Mouse (Mus musculus) erythroblast, embryonic 14.5 days (primary cell): Measurements from ENCODE around the gene Oas1h. TPM values are rescaled to one million over a fixed set of nuclear protein-coding genes. Genes with fewer than 3 reads are reported as not detected.
"Not testable (repeated sequence)": the region's sequence is repeated elsewhere in the genome, so short reads cannot be mapped to it uniquely, and the experiment has no call there.

Experiments
- H3K27me3 ChIP-seq: 2 replicates; pipeline ENCODE4 v1.6.1; 2012; ENCODE audit warnings: inconsistent platforms; ENCODE audit not compliant: control insufficient read depth
- H3K36me3 ChIP-seq: 2 replicates; pipeline ENCODE4 v1.6.1; 2012; ENCODE audit warnings: mild to moderate bottlenecking, inconsistent platforms; ENCODE audit not compliant: control insufficient read depth
- H3K4me1 ChIP-seq: 2 replicates; pipeline ENCODE4 v1.6.1; 2012; ENCODE audit warnings: inconsistent platforms; ENCODE audit not compliant: control insufficient read depth
- H3K4me3 ChIP-seq: replicated peaks from 2 replicates; pipeline ENCODE3; 2012; ENCODE audit warnings: moderate library complexity, mild to moderate bottlenecking, inconsistent platforms
- H3K9me3 ChIP-seq: 2 replicates; pipeline ENCODE4 v1.6.1; 2012; ENCODE audit warnings: low read length, inconsistent platforms, mixed read lengths; ENCODE audit not compliant: control insufficient read depth
- GATA1 ChIP-seq: IDR thresholded peaks from 2 replicates; pipeline ENCODE4 v1.6.1; 2012; ENCODE audit warnings: low read length, inconsistent platforms, mixed read lengths
- TAL1 ChIP-seq: IDR thresholded peaks from 3 replicates; pipeline ENCODE4 v1.6.1; 2012; ENCODE audit warnings: low read length, inconsistent platforms, mixed read lengths
- polyA plus RNA-seq: library from polyadenylated mRNA; stranded (reverse); fragments of >175 nt; gene quantifications from 2 replicates; pipeline ENCODE4 v1.2.3, GENCODE M21; 2012

The Oas1h gene
- polyA plus RNA-seq, 1 experiment = not detected

GRCm38 (mm10) chr5:120844713-120845112 lies 16.5 kb upstream of the Oas1h start:
- no peaks in the 10 kb centered on the region for H3K9me3 ChIP-seq
- H3K4me1 ChIP-seq = no peaks in the 10 kb centered on the region

GRCm38 (mm10) chr5:120847067-120847466 lies 14.2 kb upstream of the Oas1h start, which contains the start of gene Oas1f:
Oas1f (plus strand) TSS chr5:120847367.
- no peak for TF ChIP-seq GATA1
- TF ChIP-seq TAL1 = no peak
- no peaks in the 10 kb centered on the region for H3K4me1 ChIP-seq
- H3K36me3 ChIP-seq = no peaks in the 10 kb centered on the region
- no peak within 1 kb of the TSS for H3K4me3 ChIP-seq
- no peaks in the 10 kb centered on the region for H3K27me3 ChIP-seq
- no peaks in the 10 kb centered on the region for H3K9me3 ChIP-seq

More at GRCm38 (mm10) chr5:120844713-120845112, 16.5 kb upstream of the Oas1h start:
- no peak overlapping the region for H3K4me3 ChIP-seq
- H3K27me3 ChIP-seq = no peaks in the 10 kb centered on the region
- TF ChIP-seq TAL1 = no peak
- no peak for TF ChIP-seq GATA1
- H3K36me3 ChIP-seq = no peaks in the 10 kb centered on the region

- H3K36me3 ChIP-seq = no peaks in the 10 kb centered on the region
- H3K27me3 ChIP-seq = no peaks in the 10 kb centered on the region
- H3K9me3 ChIP-seq = no peaks in the 10 kb centered on the region
- no peak overlapping the region for H3K4me3 ChIP-seq
- TF ChIP-seq TAL1 (no peak), GATA1 (no peak)
- H3K4me1 ChIP-seq = no peaks in the 10 kb centered on the region
These were observed 11.6 kb upstream of the Oas1h start for GRCm38 (mm10) chr5:120849601-120850136.

GRCm38 (mm10) chr5:120859241-120859640 lies 2.0 kb upstream of the Oas1h start:
- Histone ChIP-seq H3K9me3 (no peaks in the 10 kb centered on the region; the same call in 1 of the 2 replicates), H3K27me3 (no peaks in the 10 kb centered on the region), H3K4me1 (no peaks in the 10 kb centered on the region), H3K4me3 (no peak overlapping the region), H3K36me3 (no peaks in the 10 kb centered on the region)
- TF ChIP-seq TAL1 (no peak), GATA1 (no peak)

GRCm38 (mm10) chr5:120865336-120865860 lies 4.2 kb downstream of the Oas1h start:
- TF ChIP-seq GATA1 (no peak), TAL1 (no peak)

GRCm38 (mm10) chr5:120869436-120870015 lies 8.3 kb downstream of the Oas1h start:
- H3K36me3 ChIP-seq = no peaks in the 10 kb centered on the region
- no peaks in the 10 kb centered on the region; the same call in 1 of the 2 replicates for H3K9me3 ChIP-seq
- H3K27me3 ChIP-seq = no peaks in the 10 kb centered on the region
- TF ChIP-seq GATA1 (no peak), TAL1 (no peak)
- H3K4me1 ChIP-seq = no peaks in the 10 kb centered on the region
- H3K4me3 ChIP-seq = no peak overlapping the region

More at GRCm38 (mm10) chr5:120865336-120865860, 4.2 kb downstream of the Oas1h start:
- no peaks in the 10 kb centered on the region for H3K27me3 ChIP-seq
- H3K36me3 ChIP-seq = no peaks in the 10 kb centered on the region
- no peaks in the 10 kb centered on the region; the same call in 1 of the 2 replicates for H3K9me3 ChIP-seq
- H3K4me3 ChIP-seq = no peak overlapping the region
- H3K4me1 ChIP-seq = no peaks in the 10 kb centered on the region

GRCm38 (mm10) chr5:120870081-120870480 lies 8.9 kb downstream of the Oas1h start:
- Histone ChIP-seq H3K4me3 (no peak overlapping the region), H3K36me3 (no peaks in the 10 kb centered on the region), H3K4me1 (no peaks in the 10 kb centered on the region), H3K9me3 (no peaks in the 10 kb centered on the region; the same call in 1 of the 2 replicates), H3K27me3 (no peaks in the 10 kb centered on the region)
- no peak for TF ChIP-seq GATA1
- no peak for TF ChIP-seq TAL1

GRCm38 (mm10) chr5:120870782-120871181 lies 9.6 kb downstream of the Oas1h start:
- no peaks in the 10 kb centered on the region for H3K27me3 ChIP-seq

GRCm38 (mm10) chr5:120871469-120871868 lies 10.2 kb downstream of the Oas1h start:
- Histone ChIP-seq H3K27me3 (no peaks in the 10 kb centered on the region), H3K4me3 (no peak overlapping the region), H3K9me3 (no peaks in the 10 kb centered on the region; the same call in 1 of the 2 replicates), H3K36me3 (no peaks in the 10 kb centered on the region), H3K4me1 (no peaks in the 10 kb centered on the region)
- TF ChIP-seq TAL1 = no peak
- no peak for TF ChIP-seq GATA1

More at GRCm38 (mm10) chr5:120870782-120871181, 9.6 kb downstream of the Oas1h start:
- Histone ChIP-seq H3K36me3 (no peaks in the 10 kb centered on the region), H3K9me3 (no peaks in the 10 kb centered on the region; the same call in 1 of the 2 replicates), H3K4me1 (no peaks in the 10 kb centered on the region), H3K4me3 (no peak overlapping the region)
- TF ChIP-seq GATA1 (no peak), TAL1 (no peak)

GRCm38 (mm10) chr5:120876839-120877238 lies 15.6 kb downstream of the Oas1h start:
- H3K9me3 ChIP-seq, H3K4me1 ChIP-seq, H3K36me3 ChIP-seq: not testable (repeated sequence)

GRCm38 (mm10) chr5:120877407-120877806 lies 16.2 kb downstream of the Oas1h start:
- not testable (repeated sequence) for H3K4me3 ChIP-seq, H3K36me3 ChIP-seq, H3K4me1 ChIP-seq, H3K27me3 ChIP-seq, H3K9me3 ChIP-seq

More at GRCm38 (mm10) chr5:120876839-120877238, 15.6 kb downstream of the Oas1h start:
- H3K27me3 ChIP-seq, H3K4me3 ChIP-seq: not testable (repeated sequence)

- not testable (repeated sequence) for H3K27me3 ChIP-seq, H3K4me3 ChIP-seq, H3K4me1 ChIP-seq, H3K36me3 ChIP-seq, H3K9me3 ChIP-seq
These were observed 17.6 kb downstream of the Oas1h start for GRCm38 (mm10) chr5:120878803-120879202.

- H3K36me3 ChIP-seq, H3K27me3 ChIP-seq, H3K4me3 ChIP-seq, H3K9me3 ChIP-seq, H3K4me1 ChIP-seq: not testable (repeated sequence)
These were observed 20.5 kb downstream of the Oas1h start for GRCm38 (mm10) chr5:120881681-120882080.
